Comparison of ENCODE assay signal across 21 mouse cellular contexts in genomic region chr8:49069451-49069850, GRCm38 (mm10).
A peak's percentile ranks its signal among the peaks of the same experiment; 100 is the strongest.
DNase-seq lines count a peak whose midpoint lies in the region; ATAC-seq and TF ChIP-seq lines count a peak whose summit lies in the region.
"Had no signal": no experiment of that assay in that cellular context is flagged by ENCODE, and none has a peak within 500 bp of the region (broad histone marks: within the 10 kb centered on the region; RNA-seq: fewer than 3 reads in every experiment).

No protein-coding gene starts in this region.

- no peak overlapping the region for H3K4me3 ChIP-seq in hindbrain, embryonic 11.5 days (ENCODE audit: low read depth, low read length)
- H3K4me3 ChIP-seq in hindbrain, embryonic 10.5 days: no peak overlapping the region
- H3K4me3 ChIP-seq: embryonic facial prominence, embryonic 12.5 days; forebrain, embryonic 12.5 days; heart, embryonic 10.5 days; heart, embryonic 15.5 days; hindbrain, embryonic 15.5 days had no signal

- ATAC-seq in hindbrain, embryonic 11.5 days (ENCODE audit: low FRiP score): no peak
- ATAC-seq: forebrain, postnatal 0 days; intestine, postnatal 0 days had no signal

- H3K4me1 ChIP-seq in hindbrain, embryonic 11.5 days (replicated peaks; ENCODE audit: control insufficient read depth, insufficient read depth, low read length): no peaks in the 10 kb centered on the region
- H3K4me1 ChIP-seq in hindbrain, embryonic 10.5 days (replicated peaks): no peaks in the 10 kb centered on the region
- H3K4me1 ChIP-seq: embryonic facial prominence, embryonic 12.5 days; forebrain, embryonic 12.5 days; heart, embryonic 10.5 days; heart, embryonic 15.5 days; hindbrain, embryonic 15.5 days had no signal

- no peak for TF ChIP-seq POLR2A in brain, embryonic 14.5 days (IDR thresholded peaks at IDR 0.05; ENCODE audit: borderline replicate concordance, extremely low read depth, insufficient read depth, insufficient read length, poor library complexity, severe bottlenecking)

- H3K27ac ChIP-seq in hindbrain, embryonic 11.5 days (ENCODE audit: low read depth, low read length): no peak overlapping the region
- H3K27ac ChIP-seq in hindbrain, embryonic 10.5 days: no peak overlapping the region
- H3K27ac ChIP-seq: embryonic facial prominence, embryonic 12.5 days; forebrain, embryonic 12.5 days; heart, embryonic 10.5 days; heart, embryonic 15.5 days; hindbrain, embryonic 15.5 days had no signal

- TF ChIP-seq CTCF in brain, embryonic 14.5 days (IDR thresholded peaks at IDR 0.05; ENCODE audit: borderline replicate concordance, extremely low read depth, insufficient read depth, insufficient read length): no peak

- no peaks in the 10 kb centered on the region for H3K27me3 ChIP-seq in hindbrain, embryonic 11.5 days (ENCODE audit: control insufficient read depth, insufficient read depth, low read length)
- H3K27me3 ChIP-seq in hindbrain, embryonic 10.5 days (ENCODE audit: insufficient read depth, poor library complexity, severe bottlenecking): no peaks in the 10 kb centered on the region
- H3K27me3 ChIP-seq: embryonic facial prominence, embryonic 12.5 days; forebrain, embryonic 12.5 days; heart, embryonic 15.5 days; hindbrain, embryonic 15.5 days had no signal

- DNase-seq in hindbrain, embryonic 11.5 days (ENCODE audit: low spot score): peak; percentile 12
- no peak for DNase-seq in hindbrain, embryonic 10.5 days (ENCODE audit: low spot score)
- peak; percentile 38 for DNase-seq in brain, embryonic 14.5 days (ENCODE audit: low read depth)
- peak; percentile 21 for DNase-seq in embryo, embryonic 10.5 days (ENCODE audit: low spot score)
- peak; percentile 71 for DNase-seq in retina, embryonic 14.5 days (ENCODE audit: low spot score)
- no peak for DNase-seq in right cerebral cortex, postnatal 25 days
- no peak for DNase-seq in layer of hippocampus, adult 9-10 months (ENCODE audit: low spot score)
- DNase-seq: adrenal gland, adult 2 months; adrenal gland, postnatal 25 days; cerebellum, adult 2 months; cerebellum, postnatal 14 days; forebrain, postnatal 0 days; gastrocnemius, postnatal 36 days; heart, adult 18-20 months; heart, postnatal 14 days had no signal

- H3K36me3 ChIP-seq in hindbrain, embryonic 11.5 days (ENCODE audit: control insufficient read depth, insufficient read depth, low read length): no peaks in the 10 kb centered on the region
- H3K36me3 ChIP-seq in hindbrain, embryonic 10.5 days: no peaks in the 10 kb centered on the region
- H3K36me3 ChIP-seq: embryonic facial prominence, embryonic 12.5 days; forebrain, embryonic 12.5 days; heart, embryonic 10.5 days; heart, embryonic 15.5 days; hindbrain, embryonic 15.5 days had no signal

- no peak overlapping the region for H3K9ac ChIP-seq in hindbrain, embryonic 11.5 days (ENCODE audit: low read depth, low read length)
- H3K9ac ChIP-seq: embryonic facial prominence, embryonic 12.5 days; forebrain, embryonic 12.5 days; forebrain, postnatal 0 days; heart, embryonic 15.5 days; hindbrain, embryonic 15.5 days had no signal

- WGBS in hindbrain, embryonic 11.5 days: 65% methylated on average over 5 of the region's 5 CpGs
- 79% methylated on average over 5 of the region's 5 CpGs for WGBS in hindbrain, embryonic 10.5 days

- no peak overlapping the region for H3K4me2 ChIP-seq in hindbrain, embryonic 11.5 days (replicated peaks; ENCODE audit: low read depth, low read length)
- H3K4me2 ChIP-seq: embryonic facial prominence, embryonic 12.5 days; forebrain, embryonic 12.5 days; heart, embryonic 15.5 days; hindbrain, embryonic 15.5 days had no signal

- no peaks in the 10 kb centered on the region for H3K9me3 ChIP-seq in hindbrain, embryonic 11.5 days (ENCODE audit: control insufficient read depth, low read length)
- H3K9me3 ChIP-seq in hindbrain, embryonic 10.5 days: no peaks in the 10 kb centered on the region
- H3K9me3 ChIP-seq: embryonic facial prominence, embryonic 12.5 days; forebrain, embryonic 12.5 days; heart, embryonic 10.5 days; heart, embryonic 15.5 days; hindbrain, embryonic 15.5 days had no signal

Comparison
In these comparisons a context has a peak if more than half of its experiments do, and no peak if none do; other contexts are left out.
1. DNase-seq: peak in hindbrain, embryonic 11.5 days (single experiment), brain, embryonic 14.5 days (single experiment), embryo, embryonic 10.5 days (single experiment) and retina, embryonic 14.5 days (single experiment); none in hindbrain, embryonic 10.5 days (single experiment), right cerebral cortex, postnatal 25 days (single experiment) and layer of hippocampus, adult 9-10 months (single experiment).